Mouse (Mus musculus) induced T-regulatory cell, adult 2 months (primary cell): ENCODE data around the gene Sult6b1.

Experiments used
- DNase-seq: peaks from one replicate; pipeline ENCODE4 v3.0.0-alpha.2; 2012; ENCODE audit warnings: low read depth

Sult6b1 gene

GRCm38 (mm10) chr17:78906892-78907291 lies at the start of gene Sult6b1:
Gene Sult6b1 (minus strand): TSS chr17:78906992.
- no peak for DNase-seq

DNA sequence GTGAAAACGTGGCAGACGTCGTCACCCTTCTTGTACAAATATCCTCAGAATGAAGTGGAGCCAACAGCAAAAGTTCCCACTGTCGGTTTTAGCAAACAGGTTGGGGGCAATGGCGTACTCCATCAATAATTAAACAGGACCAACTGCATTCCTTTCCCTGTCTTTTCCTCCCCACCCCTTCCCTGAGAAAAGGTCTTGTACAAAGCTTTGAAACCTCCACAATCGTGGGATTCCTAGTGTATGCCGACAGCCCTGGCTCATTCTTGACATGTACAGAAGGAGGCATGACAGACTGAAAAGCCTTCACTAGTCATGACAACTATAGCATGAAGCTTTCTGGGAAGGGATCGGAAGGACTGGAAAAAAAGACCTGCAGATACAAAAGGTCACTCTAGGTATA lies 46.4 kb upstream of the Sult6b1 start:
- DNase-seq, result no peak

- no peak for DNase-seq
Observed at GRCm38 (mm10) chr17:78952070-78952469, 45.3 kb upstream of the Sult6b1 start.

GRCm38 (mm10) chr17:78951225-78951624 lies 44.4 kb upstream of the Sult6b1 start:
- no peak for DNase-seq

GRCm38 (mm10) chr17:78942579-78942978 lies 35.8 kb upstream of the Sult6b1 start:
- no peak for DNase-seq

DNA sequence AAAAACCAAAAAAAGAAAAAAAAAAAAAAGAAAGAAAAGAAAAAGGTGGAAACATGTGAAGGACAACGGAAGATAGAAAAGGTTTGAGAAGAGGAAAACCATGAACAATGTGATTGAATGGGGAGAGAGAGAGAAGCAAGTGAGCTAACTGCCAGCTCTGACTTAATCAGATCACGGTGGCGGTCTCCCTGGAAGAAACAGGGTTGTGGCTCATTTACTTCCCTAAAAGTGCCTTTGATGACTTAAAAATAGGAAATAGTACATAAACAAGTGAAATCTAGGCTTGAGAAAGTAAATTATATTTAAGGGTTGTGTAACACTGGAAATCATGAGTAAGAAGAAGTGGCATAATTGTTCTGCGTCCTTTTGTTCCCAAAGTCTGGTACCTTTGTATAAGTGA lies 32.1 kb upstream of the Sult6b1 start:
- no peak for DNase-seq

DNA sequence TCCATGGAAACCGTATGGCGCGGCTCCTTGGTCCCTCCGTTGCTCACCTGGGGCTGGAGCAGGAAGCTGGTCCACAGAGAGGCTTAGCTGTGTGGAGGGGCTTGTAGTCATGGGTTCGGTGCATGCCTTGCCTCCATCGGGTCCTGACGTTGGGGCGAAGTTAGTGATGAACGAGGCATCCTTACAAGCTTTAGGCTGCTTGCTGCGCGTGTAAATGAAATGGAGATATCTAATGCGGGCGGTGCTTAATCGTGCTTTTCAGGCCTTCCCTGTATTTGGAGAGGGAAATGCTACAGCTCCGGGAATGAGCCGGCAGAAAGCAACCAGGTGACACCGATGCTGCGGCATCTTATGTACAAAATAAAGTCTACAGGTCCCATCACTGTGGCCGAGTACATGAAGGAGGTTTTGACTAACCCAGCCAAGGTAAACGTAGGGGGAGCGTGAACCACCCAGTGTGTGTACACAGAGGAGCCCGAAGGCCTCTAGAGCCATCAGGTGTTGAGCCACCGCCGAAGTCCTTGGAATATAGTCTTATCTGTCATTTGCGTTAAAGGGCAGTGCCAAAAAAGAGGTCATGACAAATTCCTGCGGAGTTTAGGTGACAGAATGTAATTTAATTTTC lies 30.5 kb upstream of the Sult6b1 start:
- no peak for DNase-seq

DNA sequence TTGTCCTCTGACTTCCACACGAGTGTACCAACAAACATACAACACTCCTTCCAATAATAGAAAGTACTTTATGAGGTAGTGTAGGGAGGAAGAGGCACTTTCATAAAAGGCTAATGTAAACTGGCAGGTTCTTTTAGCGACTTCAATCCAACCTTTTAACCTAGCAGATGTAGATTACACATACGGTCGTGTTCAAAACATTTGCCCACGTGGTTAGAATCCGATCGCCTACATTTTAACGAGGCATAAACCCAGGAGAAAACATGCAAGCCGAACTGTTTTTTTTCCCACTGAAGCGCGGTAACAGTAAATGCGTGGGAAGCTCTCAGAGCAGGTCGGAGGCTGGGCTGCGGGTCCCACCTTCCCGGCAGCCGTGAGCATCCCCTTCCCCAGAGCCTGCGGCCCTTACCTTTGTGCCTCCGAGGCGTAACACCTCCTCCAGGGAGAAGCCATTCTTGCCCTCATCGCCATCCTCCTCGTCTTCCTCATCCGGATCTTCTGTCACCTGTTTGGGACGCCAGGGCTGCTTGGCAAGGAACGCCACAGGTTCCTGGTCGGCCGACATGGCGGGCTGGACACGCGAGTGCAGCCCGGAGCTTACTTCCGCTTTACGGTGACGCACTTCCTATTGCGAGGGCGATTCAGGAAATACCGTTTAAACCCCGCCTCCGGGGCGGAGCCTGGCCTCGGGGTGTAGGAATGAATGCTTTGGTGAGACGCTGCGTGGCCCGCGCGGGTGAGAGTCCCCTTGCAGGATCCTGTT lies 29.9 kb upstream of the Sult6b1 start, which contains the start of the genes Cebpz and Ndufaf7:
Cebpz (minus strand) TSS at position 601 of the 763 bp plus-strand sequence.
Ndufaf7 (plus strand) TSS at position 671 of the 763 bp plus-strand sequence.
- DNase-seq, result peak; percentile 100

DNA sequence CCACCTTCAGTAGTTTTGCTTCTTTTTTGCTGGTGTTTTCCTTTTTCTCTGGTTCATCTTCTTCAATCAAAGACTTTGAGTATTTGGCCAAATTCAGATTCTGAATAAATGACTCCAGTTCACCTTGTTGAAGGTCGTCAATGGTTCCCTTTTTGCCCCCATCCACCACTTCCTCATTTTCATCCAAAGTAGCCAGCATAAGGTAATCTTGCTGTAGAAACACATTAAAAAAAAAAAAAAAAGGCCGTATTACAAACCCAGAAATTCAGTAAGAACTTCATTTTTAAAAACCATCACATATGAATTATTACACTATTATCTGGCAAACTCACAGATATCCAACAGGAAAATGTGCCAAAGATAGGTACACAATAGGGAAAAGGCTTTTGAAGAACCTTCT lies 29.1 kb upstream of the Sult6b1 start:
- DNase-seq, result no peak

- DNase-seq, result no peak
Observed at GRCm38 (mm10) chr17:78917696-78918095, 10.9 kb upstream of the Sult6b1 start.

- no peak for DNase-seq
Observed at GRCm38 (mm10) chr17:78916899-78917298, 10.1 kb upstream of the Sult6b1 start.

DNA sequence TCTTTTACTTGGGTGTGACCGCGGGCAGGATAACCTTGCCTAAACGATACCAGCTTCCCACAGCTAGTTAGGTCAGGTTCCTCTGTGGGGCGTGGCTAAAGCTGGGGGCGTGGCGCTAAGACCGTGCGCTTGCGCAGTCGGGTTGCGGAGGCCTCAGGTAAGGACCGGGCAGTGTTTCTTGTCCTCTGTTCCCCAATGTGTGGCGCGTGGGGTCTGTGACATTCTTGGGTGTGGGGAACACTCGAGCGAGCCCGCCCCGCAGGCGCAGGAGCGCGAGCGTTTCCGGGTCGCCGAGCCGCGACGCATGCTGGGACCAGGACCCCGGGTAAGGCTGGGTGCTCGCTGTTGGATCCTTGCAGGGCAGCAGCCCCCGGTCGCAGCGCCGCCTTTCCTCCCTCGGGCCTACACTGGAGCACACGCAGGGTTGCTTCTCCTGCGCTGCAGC lies 9.6 kb upstream of the Sult6b1 start, which contains the start of gene Cebpzos:
Cebpzos (plus strand) TSS at position 132 of the 445 bp plus-strand sequence.
- peak; percentile 95 for DNase-seq

DNA sequence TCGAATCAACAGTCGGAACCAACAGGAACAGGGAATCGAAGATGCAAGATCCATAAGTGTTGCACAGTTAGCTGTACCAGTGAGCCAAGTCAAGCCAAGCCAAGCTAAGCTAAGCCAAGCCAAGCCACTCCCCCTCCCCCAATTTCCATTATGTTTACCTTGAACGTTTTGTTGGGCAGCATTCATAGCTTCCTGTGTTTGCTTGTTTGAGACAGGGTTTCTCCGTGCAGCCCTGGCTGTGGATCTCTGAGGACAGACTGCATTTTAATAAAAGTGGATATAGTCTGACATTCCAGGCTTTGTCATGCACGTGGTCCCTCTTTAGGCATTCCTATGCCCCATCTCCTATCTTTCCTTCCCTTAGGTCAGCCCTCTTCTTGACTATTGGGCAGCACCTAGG lies 9.0 kb upstream of the Sult6b1 start:
- DNase-seq, result peak; percentile 53

DNA sequence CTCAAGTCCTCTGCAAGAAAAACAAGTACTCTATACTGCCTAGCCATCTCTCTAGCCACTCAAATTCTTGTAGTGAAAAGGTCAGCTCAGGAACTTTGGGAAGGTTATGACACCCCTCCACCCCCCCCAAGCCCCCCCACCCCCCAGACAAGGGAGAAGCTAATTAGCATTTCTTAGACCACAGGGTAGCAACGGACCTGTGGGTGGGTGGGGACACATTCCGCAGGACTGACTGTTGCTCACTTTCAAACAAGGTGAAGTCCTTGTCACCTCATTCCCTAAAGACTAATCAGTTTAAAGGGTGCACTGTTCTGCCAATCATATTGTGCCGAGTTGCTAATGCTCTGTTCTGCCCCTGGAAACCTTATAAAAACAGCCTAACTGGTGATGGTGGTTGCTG lies 7.1 kb upstream of the Sult6b1 start:
- no peak for DNase-seq

DNA sequence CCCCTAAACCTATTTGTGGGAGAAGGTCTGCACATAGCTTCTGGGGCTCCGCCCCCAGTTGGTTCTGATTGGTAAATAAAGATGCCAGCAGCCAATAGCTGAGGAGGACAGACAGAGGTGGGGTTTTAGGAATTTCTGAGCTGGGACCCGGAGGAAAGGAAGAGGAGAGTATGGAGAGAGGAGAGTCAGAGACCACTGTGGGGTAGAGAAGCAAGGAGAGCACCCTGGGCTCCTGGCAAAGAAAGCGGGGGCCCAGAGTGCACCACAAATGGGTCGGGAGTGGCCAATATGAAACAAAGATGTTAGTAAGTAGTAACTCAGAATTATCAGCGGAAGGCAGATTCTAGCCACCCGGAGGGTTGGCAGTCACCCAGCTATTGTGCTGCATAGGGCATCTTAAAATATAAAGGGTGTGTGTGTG lies 6.1 kb upstream of the Sult6b1 start:
- peak; percentile 34 for DNase-seq

GRCm38 (mm10) chr17:78909374-78909773 lies 2.6 kb upstream of the Sult6b1 start:
- DNase-seq, result no peak

DNA sequence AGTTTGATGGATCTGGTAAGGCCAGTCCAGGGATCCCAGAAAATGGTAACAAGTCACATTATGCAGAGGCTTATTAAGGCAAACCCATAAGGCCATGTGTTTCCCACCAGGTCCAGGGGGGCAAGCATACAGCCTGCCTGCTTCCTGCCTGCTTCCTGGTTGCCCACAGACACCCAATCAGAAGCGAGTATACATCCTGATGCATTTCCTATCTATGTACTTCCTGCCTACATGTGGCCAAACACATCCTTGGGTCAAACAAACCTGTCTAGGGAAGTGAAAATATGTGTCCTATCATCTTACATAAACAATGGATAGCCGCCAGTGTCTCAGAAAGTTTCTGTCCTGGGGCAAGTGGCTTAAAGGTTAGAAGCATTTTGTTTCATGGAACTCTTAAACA lies 3.6 kb downstream of the Sult6b1 start:
- no peak for DNase-seq

- DNase-seq, result peak; percentile 39
Observed at GRCm38 (mm10) chr17:78895394-78895793, 11.4 kb downstream of the Sult6b1 start.

DNA sequence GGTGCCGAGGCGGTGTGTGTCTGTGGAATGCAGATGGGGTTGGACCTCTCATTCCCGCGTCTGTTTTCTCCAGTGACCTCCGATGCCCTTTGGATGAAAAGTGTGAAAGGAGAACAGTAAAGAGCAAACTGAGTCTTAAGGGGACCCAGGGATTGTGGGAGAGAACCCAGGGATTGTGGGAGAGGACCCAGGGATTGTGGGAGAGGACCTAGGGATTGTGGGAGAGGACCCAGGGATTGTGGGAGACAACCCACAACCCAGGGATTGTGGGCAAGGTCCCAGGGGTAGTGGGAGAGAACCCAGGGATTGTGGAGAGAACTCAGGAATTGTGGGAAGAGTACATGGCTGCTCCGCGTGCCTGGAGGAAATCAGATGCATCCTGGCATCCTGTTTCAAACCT lies 11.8 kb downstream of the Sult6b1 start:
- DNase-seq, result no peak

GRCm38 (mm10) chr17:78891020-78891419 lies 15.8 kb downstream of the Sult6b1 start:
- DNase-seq, result no peak

DNA sequence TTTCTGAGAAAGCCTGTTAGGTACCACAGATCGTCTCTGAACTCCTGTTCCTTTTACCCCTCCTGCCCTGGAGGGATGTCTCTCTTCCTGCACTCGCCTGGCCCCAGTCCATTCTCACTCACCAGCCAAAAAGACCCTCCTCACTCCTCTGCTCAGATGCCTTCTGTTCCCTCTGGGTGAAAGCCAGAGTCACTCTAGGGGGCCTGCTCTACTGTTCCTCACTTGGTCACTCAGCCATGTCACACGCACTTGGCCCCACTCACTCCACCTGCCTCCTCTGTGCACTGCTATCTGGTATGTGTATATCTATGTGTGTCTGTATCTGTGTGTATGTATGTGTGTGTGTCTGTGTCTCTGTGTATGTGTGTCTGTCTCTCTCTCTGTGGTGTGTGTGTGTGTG lies 17.6 kb downstream of the Sult6b1 start:
- DNase-seq, result no peak

DNA sequence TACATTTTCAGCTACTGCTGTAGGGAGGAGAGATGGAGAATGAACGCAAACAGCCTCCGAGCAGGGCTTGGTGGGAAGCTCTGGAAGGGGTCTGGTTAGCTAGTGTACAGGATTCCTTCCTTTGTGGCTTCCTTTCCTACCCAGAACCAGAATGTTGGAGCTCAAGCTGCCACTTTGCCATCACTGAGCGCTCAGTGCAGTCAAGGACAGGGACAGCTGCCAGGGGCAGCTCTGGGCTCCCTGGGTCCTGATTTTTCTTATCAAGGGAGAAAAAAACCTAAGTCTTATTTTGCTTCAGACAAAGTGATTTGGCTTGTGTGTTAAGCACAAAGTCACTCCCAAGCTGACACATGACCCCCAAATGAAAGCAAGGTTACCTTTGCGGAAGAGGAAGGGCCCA lies 18.2 kb downstream of the Sult6b1 start:
- DNase-seq, result no peak

- DNase-seq, result no peak
Observed at GRCm38 (mm10) chr17:78885286-78886065, 21.3 kb downstream of the Sult6b1 start.
